Mouse (Mus musculus) CH12.LX (cell line): ENCODE results near the gene Alkbh3. TPM values are rescaled to one million over a fixed set of nuclear protein-coding genes. Genes with fewer than 3 reads are reported as not detected.

Source experiments
- DNase-seq: peaks from one replicate; pipeline ENCODE4 v3.0.0-alpha.2; 2013; ENCODE audit errors: extremely low read depth
- H3K27ac ChIP-seq: 2 replicates; pipeline ENCODE4 v1.5.1; 2012; ENCODE audit warnings: low read depth, mild to moderate bottlenecking, control low read depth, moderate library complexity; ENCODE audit not compliant: insufficient read depth
- H3K27me3 ChIP-seq: replicated peaks from 2 replicates; pipeline ENCODE3; 2012; ENCODE audit warnings: inconsistent platforms
- H3K36me3 ChIP-seq, 2 experiments: replicated peaks in 1 of 2; 2 replicates each; pipeline versions ENCODE3 to v1.6.1; 2012; ENCODE audit warnings: inconsistent platforms in 1 of 2, low read length in 1 of 2, mild to moderate bottlenecking in 1 of 2, mixed read lengths in 1 of 2, moderate library complexity in 1 of 2; ENCODE audit not compliant: control insufficient read depth in 1 of 2, insufficient read depth in 1 of 2
- H3K4me1 ChIP-seq, 2 experiments: 2 replicates each; pipeline ENCODE4 v1.6.1; 2012; ENCODE audit warnings: inconsistent platforms in 1 of 2, moderate library complexity in 1 of 2; ENCODE audit not compliant: insufficient read depth in 2 of 2, control insufficient read depth in 1 of 2
- H3K4me2 ChIP-seq: 2 replicates; pipeline ENCODE4 v1.6.1; 2012; ENCODE audit warnings: low read depth, mild to moderate bottlenecking, control low read depth; ENCODE audit not compliant: poor library complexity, insufficient read depth, severe bottlenecking
- H3K4me3 ChIP-seq, 3 experiments: fragments of 150-350 bp in 1 of 3; sonication (generic) in 1 of 3; replicated peaks in 1 of 3; 2 replicates each; pipeline versions ENCODE3 to v1.5.1; 2011 to 2012; ENCODE audit warnings: low read depth in 2 of 3, low read length in 2 of 3, mild to moderate bottlenecking in 2 of 3, moderate library complexity in 2 of 3, control low read depth in 1 of 3, improper control_type of control experiment in 1 of 3, inconsistent platforms in 1 of 3, mixed read lengths in 1 of 3; ENCODE audit not compliant: poor library complexity in 1 of 3
- H3K79me2 ChIP-seq: replicated peaks from 2 replicates; pipeline ENCODE4 v1.6.1; 2012; ENCODE audit warnings: mild to moderate bottlenecking, moderate library complexity; ENCODE audit not compliant: control insufficient read depth, poor library complexity, insufficient read depth, severe bottlenecking; ENCODE audit errors: extremely low read depth
- H3K9ac ChIP-seq: 2 replicates; pipeline ENCODE4 v1.6.1; 2012; ENCODE audit warnings: low read depth, mild to moderate bottlenecking, control low read depth, moderate library complexity; ENCODE audit not compliant: insufficient read depth
- H3K9me3 ChIP-seq: replicated peaks from 2 replicates; pipeline ENCODE3; 2012; ENCODE audit warnings: low read length, inconsistent platforms, mixed read lengths
- CHD1 ChIP-seq: IDR thresholded peaks from 2 replicates; pipeline ENCODE4 v1.6.1; 2012; ENCODE audit warnings: low read depth, low read length, improper control_type of control experiment, inconsistent platforms
- CHD2 ChIP-seq: IDR thresholded peaks from 2 replicates; pipeline ENCODE4 v1.6.1; 2011; ENCODE audit warnings: low read length, improper control_type of control experiment
- CTCF ChIP-seq, 2 experiments: IDR thresholded peaks in 1 of 2; conservative IDR thresholded peaks in 1 of 2; 2 replicates each; pipeline ENCODE4 v1.5.1; 2011 to 2012; ENCODE audit warnings: low read depth in 2 of 2, low read length in 2 of 2, improper control_type of control experiment in 1 of 2, inconsistent platforms in 1 of 2, mild to moderate bottlenecking in 1 of 2, moderate library complexity in 1 of 2
- E2F4 ChIP-seq: IDR thresholded peaks from 2 replicates; pipeline ENCODE4 v1.6.1; 2011; ENCODE audit warnings: low read depth, low read length, improper control_type of control experiment; ENCODE audit not compliant: insufficient replicate concordance
- ELF1 ChIP-seq: IDR thresholded peaks from 2 replicates; pipeline ENCODE4 v1.6.1; 2014; ENCODE audit warnings: low read depth, mild to moderate bottlenecking, inconsistent platforms, low read length, improper control_type of control experiment
- EP300 ChIP-seq: IDR thresholded peaks from 2 replicates; pipeline ENCODE4 v1.6.1; 2011; ENCODE audit warnings: low read length, improper control_type of control experiment
- HCFC1 ChIP-seq: IDR thresholded peaks from 2 replicates; pipeline ENCODE4 v1.6.1; 2012; ENCODE audit warnings: low read depth, mild to moderate bottlenecking, inconsistent platforms, low read length, improper control_type of control experiment
- JUND ChIP-seq: conservative IDR thresholded peaks from 2 replicates; pipeline ENCODE4 v1.6.1; 2011; ENCODE audit warnings: low read depth, low read length, improper control_type of control experiment
- KAT2A ChIP-seq: IDR thresholded peaks from 2 replicates; pipeline ENCODE4 v1.6.1; 2012; ENCODE audit warnings: low read length, improper control_type of control experiment, inconsistent platforms; ENCODE audit not compliant: insufficient replicate concordance
- MAFK ChIP-seq: IDR thresholded peaks from 2 replicates; pipeline ENCODE4 v1.6.1; 2011; ENCODE audit warnings: low read length, improper control_type of control experiment; ENCODE audit not compliant: insufficient replicate concordance
- MAX ChIP-seq: IDR thresholded peaks from 2 replicates; pipeline ENCODE4 v1.6.1; 2011; ENCODE audit warnings: low read length, improper control_type of control experiment
- MYC ChIP-seq: IDR thresholded peaks from 2 replicates; pipeline ENCODE4 v1.6.1; 2011; ENCODE audit warnings: low read depth, mild to moderate bottlenecking, improper control_type of control experiment, low read length
- NELFE ChIP-seq: IDR thresholded peaks from 2 replicates; pipeline ENCODE4 v1.6.1; 2011; ENCODE audit warnings: low read depth, low read length, improper control_type of control experiment
- NRF1 ChIP-seq: IDR thresholded peaks from 2 replicates; pipeline ENCODE4 v1.6.1; 2014; ENCODE audit warnings: low read depth, mild to moderate bottlenecking, inconsistent platforms, low read length, improper control_type of control experiment, moderate library complexity
- POLR2A ChIP-seq: IDR thresholded peaks from 2 replicates; pipeline ENCODE4 v1.6.1; 2011; ENCODE audit warnings: low read depth, mild to moderate bottlenecking, improper control_type of control experiment, low read length
- POLR2AphosphoS2 ChIP-seq: IDR thresholded peaks from 2 replicates; pipeline ENCODE4 v1.6.1; 2011; ENCODE audit warnings: low read depth, low read length, improper control_type of control experiment
- RCOR1 ChIP-seq: conservative IDR thresholded peaks from 2 replicates; pipeline ENCODE4 v1.6.1; 2012; ENCODE audit warnings: low read depth, mild to moderate bottlenecking, inconsistent platforms, low read length, improper control_type of control experiment
- SMC3 ChIP-seq: IDR thresholded peaks from 2 replicates; pipeline ENCODE4 v1.6.1; 2011; ENCODE audit warnings: low read depth, low read length, improper control_type of control experiment
- TCF12 ChIP-seq: IDR thresholded peaks from 2 replicates; pipeline ENCODE4 v1.6.1; 2014; ENCODE audit warnings: low read depth, mild to moderate bottlenecking, inconsistent platforms, low read length, improper control_type of control experiment
- UBTF ChIP-seq: IDR thresholded peaks from 2 replicates; pipeline ENCODE4 v1.6.1; 2012; ENCODE audit warnings: low read depth, mild to moderate bottlenecking, inconsistent platforms, low read length, improper control_type of control experiment, moderate library complexity
- USF1 ChIP-seq: IDR thresholded peaks from 2 replicates; pipeline ENCODE4 v1.6.1; 2014; ENCODE audit warnings: low read depth, mild to moderate bottlenecking, inconsistent platforms, low read length, improper control_type of control experiment
- USF2 ChIP-seq: conservative IDR thresholded peaks from 2 replicates; pipeline ENCODE4 v1.6.1; 2011; ENCODE audit warnings: low read depth, low read length, improper control_type of control experiment
- ZKSCAN1 ChIP-seq: IDR thresholded peaks from 2 replicates; pipeline ENCODE4 v1.6.1; 2012; ENCODE audit warnings: low read depth, inconsistent platforms, low read length, improper control_type of control experiment, borderline replicate concordance
- ZMIZ1 ChIP-seq: IDR thresholded peaks from 2 replicates; pipeline ENCODE4 v1.6.1; 2012; ENCODE audit warnings: low read depth, mild to moderate bottlenecking, inconsistent platforms, low read length, improper control_type of control experiment
- ZNF384 ChIP-seq: IDR thresholded peaks from 2 replicates; pipeline ENCODE4 v1.6.1; 2012; ENCODE audit warnings: low read depth, low read length, improper control_type of control experiment, inconsistent platforms
- dilution Hi-C: fragments of 300-500 bp; cut with MboI; formaldehyde crosslinking; loops from 2 replicates; pipeline ENCODE4 v1.14.3; 2020; ENCODE audit warnings: low sequenced_read_pairs; ENCODE audit not compliant: extremely low pct_unique_long_range_greater_than_20kb, extremely low pct_ligation_motif_present
- in situ Hi-C: fragments of 300-500 bp; cut with MboI; formaldehyde crosslinking; loops from 3 replicates; pipeline ENCODE4 v1.14.3; 2019; ENCODE audit warnings: low sequenced_read_pairs, low pct_ligation_motif_present, low pct_unique_long_range_greater_than_20kb, mixed read lengths
- polyA plus RNA-seq: library from polyadenylated mRNA; unstranded; fragments of >175 nt; gene quantifications from 2 replicates; pipeline ENCODE4 v1.2.1, GENCODE M21; 2012; ENCODE audit warnings: low read depth; ENCODE audit not compliant: insufficient read length
- total RNA-seq, 2 experiments: library from RNA; depleted of rRNA; stranded (reverse); fragments of 300-350 nt in 1 of 2; fragments of >200 nt in 1 of 2; gene quantifications; 2 replicates each; pipeline ENCODE4 v1.2.3; 2012 to 2014

Alkbh3 gene
- total and polyA plus RNA-seq, 3 experiments: 53.3 to 69.5 (median 57.9) TPM

DNA sequence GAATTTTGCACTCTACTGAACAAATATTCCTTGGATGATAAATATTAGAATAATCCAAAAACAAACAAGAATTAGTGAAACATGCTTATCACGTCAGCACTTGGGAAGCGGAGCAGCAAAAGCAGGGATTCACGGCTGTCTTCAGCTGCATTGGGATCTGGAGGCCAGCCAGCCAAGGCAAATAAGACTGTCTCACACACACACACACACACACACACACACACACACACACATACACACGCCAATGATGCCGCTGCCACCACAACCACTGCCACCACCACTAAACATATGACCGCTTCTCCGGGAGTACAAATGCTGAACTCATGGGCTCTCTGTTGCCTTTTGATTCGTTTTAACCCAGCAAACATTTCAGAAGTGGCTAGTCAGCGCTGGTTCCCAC is 56.9 kb downstream of the Alkbh3 start:
- DNase-seq: no peak
- Histone ChIP-seq H3K27me3 (no peaks in the 10 kb centered on the region), H3K36me3 (no peaks in the 10 kb centered on the region), H3K4me1 (no peaks in the 10 kb centered on the region), H3K9me3 (peaks cover 8% of the 10 kb centered on the region), H3K9ac (no peak overlapping the region), H3K27ac (no peak overlapping the region), H3K4me2 (no peak overlapping the region), H3K4me3 (no peak overlapping the region), H3K79me2 (no peaks in the 10 kb centered on the region)
- in situ Hi-C loops (no loop called here), dilution Hi-C loops (no loop called here)
- TF ChIP-seq MAFK: no peak
- TF ChIP-seq CHD1: no peak
- no peak for TF ChIP-seq TCF12
- TF ChIP-seq EP300: no peak
- no peak for TF ChIP-seq HCFC1
- no peak for TF ChIP-seq NRF1
- TF ChIP-seq MAX: no peak
- no peak for TF ChIP-seq POLR2A
- no peak for TF ChIP-seq ELF1
- no peak for TF ChIP-seq JUND
- no peak for TF ChIP-seq SMC3
- no peak for TF ChIP-seq E2F4
- no peak for TF ChIP-seq USF1
- no peak for TF ChIP-seq ZMIZ1
- no peak for TF ChIP-seq KAT2A
- TF ChIP-seq MYC: no peak
- no peak for TF ChIP-seq ZNF384
- TF ChIP-seq ZKSCAN1: no peak
- no peak for TF ChIP-seq CTCF (conservative IDR thresholded peaks at IDR 0.05 in 1 of 2, IDR thresholded peaks at IDR 0.05 in 1 of 2; ENCODE audit: low read depth in 2 of 2, low read length in 2 of 2)
- no peak for TF ChIP-seq UBTF

DNA sequence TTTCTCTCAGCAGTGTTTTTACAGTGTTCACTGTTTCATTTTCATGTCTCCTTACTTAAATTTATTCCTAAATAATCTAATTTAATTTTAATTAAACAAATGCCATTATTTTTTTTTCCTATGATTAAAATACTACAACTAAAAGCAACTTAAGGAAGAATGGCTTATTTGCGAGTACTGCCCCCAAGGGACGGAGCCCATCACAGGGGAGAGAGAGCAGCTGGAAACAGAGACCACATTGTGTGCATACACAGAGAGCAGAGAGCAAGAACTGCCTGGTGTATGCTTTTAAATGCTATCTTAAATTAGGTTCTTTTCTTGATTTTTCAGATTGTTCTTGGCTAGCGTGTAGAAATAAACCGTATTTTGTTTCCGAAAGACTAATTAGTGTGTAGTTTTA is 63.6 kb downstream of the Alkbh3 start:
- Histone ChIP-seq H3K9me3 (peaks cover 11% of the 10 kb centered on the region), H3K27ac (no peak overlapping the region), H3K4me1 (no peaks in the 10 kb centered on the region), H3K4me2 (no peak overlapping the region), H3K9ac (no peak overlapping the region), H3K36me3 (no peaks in the 10 kb centered on the region), H3K79me2 (no peaks in the 10 kb centered on the region), H3K4me3 (no peak overlapping the region), H3K27me3 (no peaks in the 10 kb centered on the region)
- no peak for TF ChIP-seq USF1
- TF ChIP-seq POLR2AphosphoS2: no peak
- TF ChIP-seq UBTF: no peak
- TF ChIP-seq MYC: no peak
- TF ChIP-seq CHD2: no peak
- TF ChIP-seq CHD1: no peak
- no peak for TF ChIP-seq USF2
- TF ChIP-seq HCFC1: no peak
- TF ChIP-seq NELFE: no peak
- TF ChIP-seq ZNF384: no peak
- TF ChIP-seq RCOR1: no peak
- no peak for TF ChIP-seq MAX
- no peak for TF ChIP-seq CTCF (conservative IDR thresholded peaks at IDR 0.05 in 1 of 2, IDR thresholded peaks at IDR 0.05 in 1 of 2; ENCODE audit: low read depth in 2 of 2, low read length in 2 of 2)
- dilution Hi-C loops: no loop called here
- no peak for DNase-seq
- in situ Hi-C loops: no loop called here
